Mouse (Mus musculus): Measurements from ENCODE around the gene Snap91.

- TF ChIP-seq CTCF (IDR thresholded peaks at IDR 0.05; ENCODE audit: borderline replicate concordance, insufficient read depth, low read length) (no peak), POLR2A (IDR thresholded peaks at IDR 0.05; ENCODE audit: low read depth, low read length) (no peak)
Observed at GRCm38 (mm10) chr9:86922430-86922829, 42.0 kb upstream of the Snap91 start.

All from embryonic fibroblast, embryonic 13.5 days (primary cell).